Mouse (Mus musculus): ENCODE results near the gene Rilpl1.

- TF ChIP-seq CTCF (IDR thresholded peaks at IDR 0.05; ENCODE audit: low read depth) (no peak), EP300 (IDR thresholded peaks at IDR 0.05; ENCODE audit: low read depth) (no peak)
These were observed 27.4 kb downstream of the Rilpl1 start for GRCm38 (mm10) chr5:124503742-124504141.
